Mouse (Mus musculus) embryonic fibroblast, embryonic 13.5 days (primary cell): Measurements from ENCODE around the gene Gm5447. TPM values are rescaled to one million over a fixed set of nuclear protein-coding genes. Genes with fewer than 3 reads are reported as not detected.

ENCODE experiments used
- H3K27ac ChIP-seq: 2 replicates; pipeline ENCODE4 v1.5.1; 2012; ENCODE audit warnings: low read length, control low read depth, inconsistent platforms; ENCODE audit not compliant: insufficient read depth
- H3K4me1 ChIP-seq: 2 replicates; pipeline ENCODE4 v1.6.1; 2011; ENCODE audit warnings: low read length; ENCODE audit not compliant: control insufficient read depth, insufficient read depth
- H3K4me3 ChIP-seq: 2 replicates; pipeline ENCODE4 v1.5.1; 2011; ENCODE audit warnings: mild to moderate bottlenecking, control low read depth, low read length; ENCODE audit not compliant: insufficient read depth
- CTCF ChIP-seq: IDR thresholded peaks from 2 replicates; pipeline ENCODE4 v1.5.1; 2011; ENCODE audit warnings: mild to moderate bottlenecking, control low read depth, low read length, moderate library complexity, borderline replicate concordance; ENCODE audit not compliant: insufficient read depth
- POLR2A ChIP-seq: IDR thresholded peaks from 2 replicates; pipeline ENCODE4 v1.6.1; 2011; ENCODE audit warnings: low read depth, mild to moderate bottlenecking, control low read depth, low read length, moderate library complexity
- polyA plus RNA-seq: library from polyadenylated mRNA; stranded (reverse); fragments of >200 nt; gene quantifications from 2 replicates; pipeline ENCODE4 v1.2.4, GENCODE M21; 2011; ENCODE audit warnings: low read depth; ENCODE audit not compliant: missing spikeins, insufficient read length

The Gm5447 gene
- polyA plus RNA-seq, 1 experiment: not detected

DNA sequence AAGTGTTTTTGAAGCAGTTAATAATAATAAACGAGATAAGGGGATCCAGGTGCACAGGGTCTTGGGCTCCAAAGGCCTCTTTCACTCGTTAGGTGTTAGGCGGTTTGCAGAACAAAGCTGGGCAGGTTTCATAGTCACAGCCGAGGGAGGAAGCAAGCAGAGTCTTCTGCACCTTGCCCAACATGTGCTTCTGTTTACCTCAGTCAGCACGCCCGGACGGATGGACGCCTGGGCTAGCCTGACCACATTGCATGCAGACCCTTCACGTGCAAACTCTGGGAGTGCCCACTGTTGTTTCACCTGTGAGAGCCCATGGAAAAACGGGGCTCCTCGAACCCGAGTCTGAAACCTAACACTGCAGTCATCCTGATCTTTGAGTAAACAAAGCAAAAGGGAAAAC, 30.5 kb downstream of the Gm5447 start:
- Histone ChIP-seq H3K27ac (no peak overlapping the region), H3K4me1 (no peaks in the 10 kb centered on the region), H3K4me3 (no peak overlapping the region)
- TF ChIP-seq CTCF (no peak), POLR2A (no peak)

DNA sequence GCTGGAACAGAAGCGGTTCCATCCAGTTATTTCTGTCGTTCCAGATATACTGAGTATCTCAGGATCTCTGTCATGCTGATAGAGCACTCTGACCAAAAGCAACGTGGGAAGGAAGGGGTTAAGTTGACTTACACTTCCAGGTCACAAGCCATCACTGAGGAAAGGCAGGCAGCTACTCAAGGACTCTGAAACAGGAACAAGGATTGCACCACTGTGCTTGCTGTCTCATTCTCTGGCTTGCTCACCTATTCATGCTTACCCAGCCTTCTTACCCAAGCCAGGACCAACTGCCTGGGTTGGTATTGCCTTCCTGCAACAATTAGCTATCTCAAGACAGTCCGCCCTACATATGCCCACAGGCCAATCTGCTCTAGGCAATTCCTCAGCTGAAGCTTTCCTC, 31.0 kb downstream of the Gm5447 start:
- TF ChIP-seq POLR2A (no peak), CTCF (no peak)
- Histone ChIP-seq H3K4me3 (no peak overlapping the region), H3K4me1 (no peaks in the 10 kb centered on the region), H3K27ac (no peak overlapping the region)

DNA sequence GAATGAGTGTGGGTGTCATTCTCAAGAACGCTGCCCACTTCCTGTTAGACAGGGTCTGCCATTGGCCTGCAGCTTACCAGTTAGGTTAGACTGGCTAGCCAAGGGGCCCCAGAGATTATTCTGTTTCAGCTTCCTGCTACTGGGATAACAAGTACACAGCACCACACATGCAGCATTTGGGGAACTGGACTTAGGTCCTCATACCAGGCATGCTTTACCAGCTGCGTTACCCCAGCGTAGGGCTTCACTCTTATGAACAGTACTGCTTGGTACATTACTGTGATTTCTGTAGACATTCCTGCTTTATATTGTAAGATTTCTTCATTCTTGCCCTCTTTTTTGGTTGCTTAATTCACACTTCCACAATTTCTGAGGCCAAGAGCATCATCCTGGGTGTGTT, 43.5 kb downstream of the Gm5447 start:
- no peak for TF ChIP-seq CTCF
- no peak for TF ChIP-seq POLR2A
- Histone ChIP-seq H3K4me1 (no peaks in the 10 kb centered on the region), H3K27ac (no peak overlapping the region), H3K4me3 (no peak overlapping the region)

DNA sequence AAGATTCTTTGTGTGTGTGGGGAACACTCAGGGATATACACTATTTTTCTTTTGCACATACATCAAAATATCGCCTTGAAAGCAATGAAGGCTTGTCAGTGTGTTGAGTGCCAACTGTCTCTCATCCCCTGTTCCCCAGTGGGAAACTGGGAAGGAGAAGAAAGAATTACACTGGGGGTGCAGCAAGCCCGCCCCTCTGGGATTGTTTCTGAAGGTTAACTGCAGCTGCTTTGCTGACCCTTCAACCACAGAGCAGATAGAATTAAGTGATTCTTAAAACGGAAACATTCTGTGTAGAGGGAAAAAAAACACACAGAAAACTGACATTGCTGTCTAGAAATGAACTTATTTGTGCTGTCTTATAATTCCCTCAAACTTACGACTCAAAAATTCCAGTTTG, 47.5 kb downstream of the Gm5447 start:
- no peak overlapping the region for H3K27ac ChIP-seq
- no peaks in the 10 kb centered on the region for H3K4me1 ChIP-seq
- TF ChIP-seq POLR2A (no peak), CTCF (no peak)
- no peak overlapping the region for H3K4me3 ChIP-seq

DNA sequence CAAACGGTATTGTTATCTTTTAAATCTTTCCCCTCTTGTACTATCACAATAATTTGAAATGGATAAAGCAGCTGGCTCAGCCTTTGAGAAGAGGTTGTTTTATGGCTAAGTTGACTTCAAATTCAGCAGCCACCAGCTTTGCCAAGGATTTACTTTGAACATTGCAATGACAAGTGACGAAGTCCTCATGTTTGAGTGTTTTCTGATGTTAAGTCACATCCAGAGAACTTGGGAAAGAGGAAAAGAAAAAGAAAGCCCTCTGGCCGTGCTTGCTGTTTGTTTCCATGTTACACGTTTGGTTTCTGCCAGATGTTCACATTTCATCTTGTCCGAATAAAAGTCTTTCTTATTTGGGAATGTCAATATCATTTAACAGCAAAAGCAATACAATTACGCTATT, 47.9 kb downstream of the Gm5447 start:
- H3K4me1 ChIP-seq: no peaks in the 10 kb centered on the region
- H3K4me3 ChIP-seq: no peak overlapping the region
- TF ChIP-seq POLR2A (no peak), CTCF (no peak)
- no peak overlapping the region for H3K27ac ChIP-seq

DNA sequence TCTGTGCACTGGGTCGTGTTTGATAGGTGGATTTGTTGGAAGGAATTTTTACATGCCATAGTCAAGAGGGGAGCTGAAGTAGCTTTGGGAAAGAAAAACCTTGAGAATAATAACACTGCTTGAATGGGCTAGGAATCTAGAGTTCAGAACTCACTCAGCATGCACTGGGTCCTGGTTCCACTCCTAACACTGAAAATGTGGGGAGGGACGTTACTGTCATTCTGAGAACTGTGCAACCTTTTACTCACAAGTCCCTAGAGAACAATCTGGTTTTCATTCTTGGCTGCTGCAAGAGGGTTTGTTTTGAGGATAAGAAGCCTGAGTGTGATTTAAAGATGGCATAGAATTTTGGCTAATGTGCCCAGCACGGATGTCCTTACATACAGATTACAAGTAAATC, 49.7 kb downstream of the Gm5447 start:
- no peak overlapping the region for H3K4me3 ChIP-seq
- TF ChIP-seq CTCF: no peak
- no peak for TF ChIP-seq POLR2A
- H3K4me1 ChIP-seq: no peaks in the 10 kb centered on the region
- H3K27ac ChIP-seq: no peak overlapping the region

Other genes with a start within 250 kb of the Gm5447 start
- gene Irf4, start 225.0 kb upstream of the Gm5447 start, polyA plus RNA-seq: not detected in 2 replicates
- 0.42 and 0.58 TPM in 2 replicates for gene Hus1b, start 26.4 kb upstream of the Gm5447 start, polyA plus RNA-seq
- gene Exoc2, start 111 bp upstream of the Gm5447 start, polyA plus RNA-seq: 37.1 and 38.4 TPM in 2 replicates